In genomic region chr17:81250748-81251147, GRCm38 (mm10) we compare ENCODE assay signal across 13 mouse cellular contexts.
A peak's percentile ranks its signal among the peaks of the same experiment; 100 is the strongest.
DNase-seq lines count a peak whose midpoint lies in the region; ATAC-seq lines count a peak whose summit lies in the region.
"Had no signal": no experiment of that assay in that cellular context is flagged by ENCODE, and none has a peak within 500 bp of the region (broad histone marks: within the 10 kb centered on the region; RNA-seq: fewer than 3 reads in every experiment).

No protein-coding gene starts in this region.

- no peaks in the 10 kb centered on the region for H3K9me3 ChIP-seq in forebrain, embryonic 14.5 days (replicated peaks; ENCODE audit: control insufficient read depth, low read length)
- no peaks in the 10 kb centered on the region for H3K9me3 ChIP-seq in forebrain, embryonic 10.5 days
- H3K9me3 ChIP-seq in midbrain, embryonic 16.5 days (replicated peaks; ENCODE audit: control insufficient read depth, low read length, poor library complexity, severe bottlenecking): no peaks in the 10 kb centered on the region
- H3K9me3 ChIP-seq: heart, embryonic 10.5 days had no signal

- peak; percentile 72 for DNase-seq in forebrain, embryonic 14.5 days (ENCODE audit: low spot score)
- DNase-seq in forebrain, embryonic 10.5 days (ENCODE audit: extremely low spot score, low spot score): no peak
- DNase-seq in left cerebral cortex, postnatal 4 days: peak; percentile 75
- DNase-seq in left cerebral cortex, postnatal 25 days (ENCODE audit: low spot score in 2 of 2): no peak
- peak; percentile 63 to 74 for DNase-seq in cerebellum, postnatal 36 days
- peak; percentile 61 to 82 for DNase-seq in layer of hippocampus, postnatal 14 days (ENCODE audit: low spot score in 2 of 2)
- DNase-seq in spleen, adult 12 weeks (ENCODE audit: low spot score): no peak
- DNase-seq: adrenal gland, postnatal 25 days; gastrocnemius, postnatal 10 days; right cerebral cortex, postnatal 4 days; thymus, postnatal 14 days had no signal

- H3K9ac ChIP-seq in forebrain, embryonic 14.5 days (ENCODE audit: low read length): no peak overlapping the region
- no peak overlapping the region for H3K9ac ChIP-seq in midbrain, embryonic 16.5 days (ENCODE audit: low read depth, low read length)

- H3K27me3 ChIP-seq in forebrain, embryonic 14.5 days (replicated peaks; ENCODE audit: control insufficient read depth, insufficient read depth, low read length): no peaks in the 10 kb centered on the region
- H3K27me3 ChIP-seq in forebrain, embryonic 10.5 days (ENCODE audit: poor library complexity, severe bottlenecking): no peaks in the 10 kb centered on the region
- H3K27me3 ChIP-seq in midbrain, embryonic 16.5 days (ENCODE audit: control insufficient read depth, insufficient read depth, low read depth, low read length): no peaks in the 10 kb centered on the region

- no peaks in the 10 kb centered on the region for H3K36me3 ChIP-seq in forebrain, embryonic 14.5 days (ENCODE audit: control insufficient read depth, insufficient read depth, low read length)
- no peaks in the 10 kb centered on the region for H3K36me3 ChIP-seq in forebrain, embryonic 10.5 days (replicated peaks)
- no peaks in the 10 kb centered on the region for H3K36me3 ChIP-seq in midbrain, embryonic 16.5 days (ENCODE audit: control insufficient read depth, insufficient read depth, low read length)
- H3K36me3 ChIP-seq: heart, embryonic 10.5 days had no signal

- no peak overlapping the region for H3K27ac ChIP-seq in forebrain, embryonic 14.5 days (ENCODE audit: low read depth, low read length)
- no peak overlapping the region for H3K27ac ChIP-seq in forebrain, embryonic 10.5 days
- H3K27ac ChIP-seq in midbrain, embryonic 16.5 days (ENCODE audit: low read length): no peak overlapping the region
- H3K27ac ChIP-seq: heart, embryonic 10.5 days had no signal

- ATAC-seq in forebrain, embryonic 14.5 days: peak; percentile 75
- no peak for ATAC-seq in midbrain, embryonic 16.5 days

- intact Hi-C loops in left cerebral cortex, postnatal 4 days (cut with DNase I): no loop called here
- intact Hi-C loops in left cerebral cortex, postnatal 25 days (cut with DNase I): no loop called here

- H3K4me3 ChIP-seq in forebrain, embryonic 14.5 days (ENCODE audit: low read depth, low read length): no peak overlapping the region
- H3K4me3 ChIP-seq in forebrain, embryonic 10.5 days: no peak overlapping the region
- H3K4me3 ChIP-seq in midbrain, embryonic 16.5 days (ENCODE audit: low read depth, low read length): no peak overlapping the region
- H3K4me3 ChIP-seq: heart, embryonic 10.5 days had no signal

- 75% methylated on average over 3 of the region's 3 CpGs for WGBS in forebrain, embryonic 14.5 days
- 81% methylated on average over 3 of the region's 3 CpGs for whole genome bisulfite sequencing in forebrain, embryonic 10.5 days
- WGBS in midbrain, embryonic 16.5 days: 85% methylated on average over 3 of the region's 3 CpGs

- no peaks in the 10 kb centered on the region for H3K4me1 ChIP-seq in forebrain, embryonic 14.5 days (ENCODE audit: control insufficient read depth, insufficient read depth, low read length)
- no peaks in the 10 kb centered on the region for H3K4me1 ChIP-seq in forebrain, embryonic 10.5 days
- no peaks in the 10 kb centered on the region for H3K4me1 ChIP-seq in midbrain, embryonic 16.5 days (ENCODE audit: control insufficient read depth, insufficient read depth, low read length)
- H3K4me1 ChIP-seq: heart, embryonic 10.5 days had no signal

- H3K4me2 ChIP-seq in forebrain, embryonic 14.5 days (ENCODE audit: low read length): no peak overlapping the region
- H3K4me2 ChIP-seq in midbrain, embryonic 16.5 days (ENCODE audit: low read length): no peak overlapping the region

Comparison
In these comparisons a context has a peak if more than half of its experiments do, and no peak if none do; other contexts are left out.
1. DNase-seq: peak in forebrain, embryonic 14.5 days (single experiment), left cerebral cortex, postnatal 4 days (single experiment), cerebellum, postnatal 36 days (2 of 2) and layer of hippocampus, postnatal 14 days (2 of 2); none in forebrain, embryonic 10.5 days (single experiment), left cerebral cortex, postnatal 25 days (0 of 2) and spleen, adult 12 weeks (single experiment).